Mouse (Mus musculus): ENCODE measurements around the gene Mapk12. TPM values are rescaled to one million over a fixed set of nuclear protein-coding genes. Genes with fewer than 3 reads are reported as not detected.

Mapk12 gene
- total RNA-seq, 2 experiments from 2014 or later = 0.65 TPM; not detected in 1

DNA sequence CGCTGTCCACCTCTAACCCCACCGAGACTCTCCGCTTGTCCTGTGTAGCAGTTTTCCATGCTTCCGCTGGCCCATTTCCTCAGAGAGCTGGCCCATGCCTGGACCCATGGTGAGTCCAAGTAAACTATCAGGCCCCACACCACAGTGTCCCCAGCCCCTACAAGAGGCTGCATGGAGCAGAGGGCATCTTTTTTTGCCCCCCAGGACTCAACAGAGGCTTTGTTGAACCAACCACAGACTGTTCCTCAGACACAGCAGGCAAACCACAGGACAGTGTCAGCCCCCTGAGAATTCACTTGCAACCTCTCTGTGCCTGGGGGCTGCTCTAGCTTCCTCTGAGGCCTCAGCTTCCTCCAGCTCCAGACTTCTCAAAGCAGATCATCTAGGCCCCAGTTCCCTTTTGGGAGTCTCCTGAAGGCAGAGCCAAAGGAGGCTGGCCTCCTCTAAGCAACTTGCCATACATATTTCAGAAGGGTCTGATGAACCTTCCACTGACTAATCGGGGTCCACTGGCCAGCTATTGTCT is 31.1 kb upstream of the Mapk12 start:
- ATAC-seq (ENCODE audit: poor library complexity, severe bottlenecking) = no peak

DNA sequence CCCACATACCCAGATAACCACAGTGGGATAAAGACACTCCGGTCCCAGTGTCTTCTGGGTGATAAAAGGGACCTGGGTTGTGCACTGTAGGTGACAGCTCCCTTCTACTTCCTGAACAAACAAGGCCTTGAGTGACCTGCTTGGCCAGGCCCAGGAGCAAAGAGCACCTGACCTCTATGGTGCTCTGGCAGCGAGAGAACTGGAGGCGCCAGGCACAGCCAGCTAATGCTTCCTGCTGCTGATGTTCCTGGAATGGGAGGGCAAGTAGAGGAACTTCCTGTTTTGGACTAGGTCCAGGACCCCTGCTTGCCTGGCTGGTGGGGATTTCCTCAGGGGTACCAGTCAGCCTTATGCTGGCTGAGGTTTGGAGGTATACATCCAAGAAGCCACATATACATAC is 29.6 kb upstream of the Mapk12 start:
- ATAC-seq (ENCODE audit: poor library complexity, severe bottlenecking) = no peak

DNA sequence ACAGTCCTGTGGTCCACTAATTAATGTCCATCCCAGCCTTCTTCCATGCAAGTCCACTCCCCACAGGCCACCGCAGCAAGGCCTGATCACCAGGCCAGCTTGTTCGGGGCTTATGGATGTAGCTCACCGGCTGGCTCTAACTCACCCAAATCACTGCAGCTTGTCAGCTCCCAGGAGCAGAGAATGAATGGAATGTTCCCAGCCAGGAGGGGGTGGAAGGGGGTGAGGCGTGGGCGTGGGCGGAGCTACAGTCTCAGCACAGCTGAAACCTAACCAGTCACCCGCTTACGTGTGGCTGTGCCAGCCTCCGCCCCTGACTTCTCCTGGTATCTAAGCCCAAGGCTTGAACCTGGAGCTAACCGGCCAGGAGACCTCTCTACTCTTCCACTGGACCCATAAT is 28.9 kb upstream of the Mapk12 start:
- no peak for ATAC-seq (ENCODE audit: poor library complexity, severe bottlenecking)

DNA sequence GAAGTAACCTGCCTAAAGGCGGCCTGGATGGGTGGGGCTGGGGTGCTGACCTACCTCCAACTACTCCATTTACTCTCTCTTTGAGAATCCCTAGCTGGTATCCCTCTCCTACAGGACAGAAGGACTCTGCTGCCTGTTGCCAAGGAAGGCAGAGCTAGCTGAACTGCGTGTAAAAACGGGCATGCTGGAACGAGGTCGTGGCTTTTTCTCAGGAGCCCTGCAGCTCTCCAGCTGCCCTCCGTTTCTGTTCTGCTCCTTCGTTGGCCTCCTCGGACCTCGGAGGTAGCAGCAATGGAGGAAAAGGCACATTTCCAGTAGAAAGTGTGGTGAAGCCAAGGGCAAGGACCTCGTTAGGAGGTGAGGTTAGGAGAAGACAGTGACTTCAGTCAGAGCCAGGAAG is 28.4 kb upstream of the Mapk12 start:
- no peak for ATAC-seq (ENCODE audit: poor library complexity, severe bottlenecking)

DNA sequence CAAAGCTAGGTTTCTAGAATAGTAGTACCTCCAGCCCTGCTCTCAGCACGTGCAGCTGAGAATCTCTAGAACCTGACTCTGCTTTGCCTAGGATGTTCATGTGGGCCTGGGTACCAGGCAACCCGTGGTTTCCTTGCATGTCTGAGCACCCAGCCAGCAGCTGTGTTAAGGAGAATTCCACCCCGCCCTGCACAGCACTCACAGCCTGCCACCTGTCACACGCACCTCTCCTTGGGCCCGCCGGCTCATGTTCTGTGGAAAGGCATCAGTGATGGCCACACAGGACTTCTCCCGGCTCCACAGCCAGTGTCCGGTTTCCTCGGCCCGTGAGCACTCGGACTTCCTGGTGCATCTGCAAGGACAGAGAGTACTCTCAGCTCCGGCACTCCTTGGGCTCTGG is 25.0 kb upstream of the Mapk12 start:
- ATAC-seq (ENCODE audit: poor library complexity, severe bottlenecking) = no peak

DNA sequence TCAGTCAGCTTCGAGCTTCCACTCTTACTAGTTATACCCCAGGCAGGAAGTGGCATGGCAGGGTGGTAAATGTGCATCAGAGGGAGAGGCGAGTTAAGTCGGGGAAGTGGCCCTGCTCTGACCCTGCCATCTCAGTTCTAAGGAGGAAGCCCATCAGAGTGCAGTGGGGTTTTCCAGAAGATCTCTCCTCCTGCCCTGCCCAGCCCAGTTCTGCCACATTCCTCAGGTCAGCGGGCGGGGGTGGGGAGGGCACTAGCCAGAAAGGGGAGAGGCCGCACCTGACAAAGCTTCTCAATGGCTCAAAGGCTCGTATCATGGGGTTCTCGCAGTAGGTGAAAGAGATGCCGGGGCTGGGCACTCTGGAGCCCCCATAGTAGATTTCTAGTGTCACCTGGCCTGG is 20.9 kb upstream of the Mapk12 start:
- ATAC-seq (ENCODE audit: poor library complexity, severe bottlenecking) = no peak

DNA sequence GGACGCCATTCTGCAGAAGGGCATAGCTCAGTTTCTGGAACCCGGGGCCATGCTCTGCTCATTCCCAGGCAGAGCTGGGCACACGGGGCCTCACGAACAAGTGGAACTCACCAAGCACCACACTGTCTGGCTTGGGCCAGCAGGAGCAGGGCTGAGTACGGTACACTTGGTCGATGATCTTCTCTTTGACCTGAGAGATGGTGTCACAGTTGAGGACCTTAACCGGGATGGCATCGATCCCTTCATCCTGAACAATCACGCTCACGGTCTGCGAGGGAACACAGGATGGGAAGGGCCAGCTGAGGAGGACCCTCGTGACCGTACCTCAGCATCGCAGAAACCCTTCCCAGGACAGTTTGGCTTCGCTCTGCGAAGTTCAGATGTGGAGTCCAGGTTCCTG is 18.0 kb upstream of the Mapk12 start:
- no peak for ATAC-seq (ENCODE audit: poor library complexity, severe bottlenecking)

DNA sequence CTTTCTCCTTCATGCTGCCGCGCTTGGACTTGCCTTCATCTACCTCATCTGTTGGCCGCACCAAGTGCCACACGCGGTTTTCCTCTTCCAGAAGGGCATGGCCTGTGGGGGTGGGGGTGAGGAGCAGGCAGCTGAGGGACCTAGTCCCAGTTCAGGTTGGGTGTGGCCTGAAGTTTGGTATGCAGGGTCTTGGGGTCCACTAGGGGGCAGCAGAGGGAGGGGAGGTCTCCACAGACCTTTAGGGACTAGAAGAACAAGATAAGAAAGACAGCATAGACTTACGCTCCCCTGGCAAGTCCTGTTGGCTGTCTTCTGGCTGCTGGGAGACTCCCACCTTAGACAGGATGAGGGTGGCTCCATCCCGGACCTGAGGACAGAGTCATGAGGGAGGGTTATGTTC is 17.5 kb upstream of the Mapk12 start:
- peak; percentile 78 for ATAC-seq (ENCODE audit: poor library complexity, severe bottlenecking)

DNA sequence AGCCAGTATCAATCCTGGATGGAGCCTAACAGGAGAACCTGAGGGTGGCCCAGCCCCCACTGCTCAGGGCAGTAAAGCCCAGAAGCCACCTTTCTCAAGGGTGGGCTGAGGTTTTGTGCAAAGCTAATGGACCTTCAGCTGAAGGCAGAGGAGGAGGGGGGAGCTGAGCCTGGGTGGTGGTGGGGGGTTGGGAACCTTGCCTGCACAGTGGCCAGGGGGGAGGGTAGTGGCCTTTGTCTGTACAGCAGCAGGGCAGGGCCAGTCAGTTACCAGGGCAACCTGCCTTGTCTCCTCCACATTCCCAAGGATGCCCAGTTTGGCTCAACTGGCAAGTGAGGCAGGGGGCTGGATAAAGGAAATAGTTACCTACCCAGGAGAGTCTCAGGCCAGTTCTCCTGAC is 11.8 kb upstream of the Mapk12 start:
- ATAC-seq (ENCODE audit: poor library complexity, severe bottlenecking) = no peak

DNA sequence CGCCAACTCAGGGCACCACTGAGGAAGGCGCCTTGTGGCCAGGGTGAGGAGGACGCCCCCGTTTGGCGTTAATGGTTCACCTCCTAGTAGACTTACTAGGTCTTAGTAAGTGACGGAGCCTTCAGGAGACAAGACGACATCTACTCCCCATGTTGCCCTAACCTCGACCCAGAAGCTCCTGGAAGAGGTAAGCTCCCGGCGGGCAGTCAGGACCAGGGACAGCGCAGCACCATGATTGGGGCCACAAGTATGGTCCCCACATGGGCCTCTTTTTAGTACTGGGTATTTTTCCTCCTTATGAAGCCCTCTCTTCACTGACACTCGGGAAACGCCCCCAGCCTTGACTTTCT is 9.5 kb upstream of the Mapk12 start:
- ATAC-seq (ENCODE audit: poor library complexity, severe bottlenecking) = no peak

DNA sequence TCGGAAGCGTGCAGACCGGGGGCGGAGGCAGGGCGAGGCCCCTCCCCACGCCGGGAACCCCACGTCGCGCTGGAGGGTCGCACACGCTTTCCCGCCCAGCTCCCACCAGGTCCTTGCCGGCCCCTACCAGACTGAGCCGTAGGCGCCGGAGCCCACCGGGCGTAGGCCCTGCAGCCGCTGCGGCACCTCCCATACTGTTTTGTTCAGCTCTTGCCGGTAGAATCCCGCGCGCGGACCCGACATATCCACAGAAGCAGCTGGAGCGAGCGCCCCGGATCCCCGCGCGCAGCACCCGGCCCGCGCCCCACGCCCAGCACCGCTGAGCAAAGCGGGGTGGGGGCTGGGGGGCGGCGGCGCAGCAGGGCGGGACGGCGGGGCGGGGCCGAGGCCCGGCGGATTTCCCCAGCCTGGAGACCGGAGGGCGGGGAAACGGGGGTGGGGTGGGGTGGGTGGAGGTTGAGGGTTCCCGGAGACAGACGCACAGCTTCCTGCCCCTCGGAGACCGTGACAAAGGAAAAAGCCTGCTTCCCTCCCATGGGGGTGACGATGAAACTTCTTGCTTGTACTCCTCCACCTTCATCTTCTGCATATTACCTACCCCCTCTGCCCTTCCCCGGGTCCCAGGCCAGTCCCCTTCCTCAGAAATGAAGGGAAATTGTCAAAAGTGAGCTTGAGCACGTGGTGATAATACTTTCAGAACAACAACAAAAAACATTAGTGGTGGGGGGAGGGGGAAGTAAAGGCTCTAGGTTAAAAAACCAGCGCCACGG is 9.0 kb upstream of the Mapk12 start, which contains the start of gene Mapk11:
Gene Mapk11, minus strand, starts transcription at position 358 of the 770 bp plus-strand sequence.
- peak; percentile 40 for ATAC-seq (ENCODE audit: poor library complexity, severe bottlenecking)

DNA sequence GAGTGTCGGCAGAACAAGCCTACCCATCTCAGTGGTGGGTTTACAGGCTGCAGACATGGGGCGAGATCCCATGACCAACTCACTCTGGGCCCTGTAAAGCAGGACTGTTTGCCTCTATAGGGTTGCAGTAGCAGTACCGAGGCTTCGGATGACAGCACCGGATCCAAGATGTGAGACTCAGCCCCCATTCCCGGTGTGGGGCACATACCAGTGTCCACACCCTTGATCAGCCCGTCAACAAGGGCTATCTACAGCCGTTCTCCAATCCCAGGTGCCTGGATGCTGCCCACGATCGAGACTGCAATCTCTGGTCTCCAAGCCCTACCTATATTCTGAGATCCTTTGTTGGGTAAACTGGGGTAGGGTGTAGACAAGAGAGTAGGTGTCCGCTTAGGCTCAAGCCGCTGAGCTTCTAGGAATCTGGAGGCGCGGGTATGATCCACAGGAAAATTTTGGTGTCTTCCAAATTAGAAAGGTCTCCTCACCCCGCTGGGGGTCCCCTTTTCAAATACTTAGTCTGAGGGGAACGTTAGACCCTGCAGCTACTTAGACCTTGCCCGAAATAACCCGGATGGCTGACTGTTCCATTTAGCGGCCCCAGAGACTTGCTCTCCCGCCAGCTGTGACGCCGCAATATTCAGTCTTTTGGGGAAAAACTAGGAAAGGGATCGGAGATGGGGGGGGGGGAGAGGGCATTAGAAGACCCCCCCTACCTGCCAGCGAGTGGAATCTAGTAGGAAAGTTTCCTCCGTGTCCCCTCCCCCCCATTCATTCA is 8.2 kb upstream of the Mapk12 start:
- no peak for ATAC-seq (ENCODE audit: poor library complexity, severe bottlenecking)

DNA sequence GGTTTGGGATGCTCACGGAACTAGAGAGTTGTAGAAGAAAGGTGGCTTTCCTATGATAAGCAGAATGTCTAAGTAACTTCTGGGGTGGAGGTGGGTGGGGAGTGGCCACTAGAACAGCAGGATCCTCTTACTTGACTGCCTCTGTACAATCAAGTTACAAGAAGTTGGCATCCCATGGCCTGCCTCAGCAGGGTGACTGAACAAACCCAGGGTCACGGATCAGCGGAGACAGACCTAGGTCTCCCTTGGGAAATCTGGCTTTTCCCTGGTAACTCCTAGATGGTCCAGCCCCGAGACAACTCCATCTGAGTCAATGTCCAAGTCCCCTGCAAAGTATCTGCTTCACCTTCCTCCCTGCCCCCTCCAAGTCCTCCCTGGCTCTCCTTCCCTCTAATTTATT is 7.4 kb upstream of the Mapk12 start:
- no peak for ATAC-seq (ENCODE audit: poor library complexity, severe bottlenecking)

DNA sequence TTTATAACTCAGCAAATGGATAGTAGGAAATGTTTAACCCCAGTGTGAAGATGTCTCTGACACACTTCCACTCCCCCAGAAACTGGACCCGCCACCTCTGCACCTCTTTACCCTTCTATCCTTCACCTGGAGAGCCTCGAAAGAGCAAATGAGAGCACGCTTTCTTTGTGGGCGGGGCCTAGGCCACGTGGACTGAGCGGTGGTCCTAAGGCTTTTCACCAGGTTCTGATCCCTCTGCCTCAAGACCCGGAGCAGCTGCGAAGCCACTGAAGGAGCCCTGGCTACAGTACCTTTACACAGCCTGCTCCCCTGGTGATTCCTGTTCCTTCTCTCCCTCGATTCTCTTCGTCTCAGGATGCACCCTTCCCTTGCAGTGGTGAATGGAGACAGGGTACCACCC is 7.0 kb upstream of the Mapk12 start:
- no peak for ATAC-seq (ENCODE audit: poor library complexity, severe bottlenecking)

DNA sequence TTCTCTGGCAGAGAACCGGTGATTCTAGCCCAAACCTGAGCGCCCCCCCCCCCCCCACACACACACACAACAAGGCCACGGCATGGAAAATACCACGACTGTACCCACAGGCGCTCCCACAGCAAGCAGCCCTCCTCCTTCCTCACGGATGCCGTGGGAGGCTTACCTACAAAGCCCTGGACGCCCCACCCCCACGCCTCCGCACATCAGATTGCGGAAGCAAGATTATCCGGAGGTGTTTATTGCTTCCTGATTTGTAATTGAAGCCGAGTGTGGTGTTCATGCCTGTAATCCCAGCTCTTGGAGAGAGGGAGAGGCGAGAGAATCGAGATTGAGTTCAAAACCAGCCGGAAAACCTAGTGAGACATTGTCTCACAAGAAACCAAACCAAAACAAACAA is 6.5 kb upstream of the Mapk12 start:
- ATAC-seq (ENCODE audit: poor library complexity, severe bottlenecking) = peak; percentile 64

DNA sequence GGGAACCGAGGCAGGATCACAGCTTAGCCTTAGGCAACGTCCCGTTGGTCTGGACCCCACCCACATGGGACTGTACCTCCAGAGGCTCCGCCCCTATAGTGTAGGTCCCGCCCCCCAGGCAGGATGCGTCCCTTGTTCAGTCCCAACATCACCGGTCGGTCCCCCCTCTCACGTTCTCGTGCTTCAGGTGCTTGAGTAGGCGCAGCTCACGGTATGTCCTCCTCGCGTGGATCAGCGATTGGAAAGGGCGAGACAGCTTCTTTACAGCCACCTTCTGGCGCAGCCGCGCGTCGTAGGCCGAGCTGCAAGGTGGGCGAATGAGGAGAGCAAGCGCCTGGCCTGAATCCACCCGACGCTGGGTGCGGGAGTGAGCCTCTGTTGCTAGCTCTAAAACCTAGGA is 6.0 kb upstream of the Mapk12 start:
- ATAC-seq (ENCODE audit: poor library complexity, severe bottlenecking) = no peak

DNA sequence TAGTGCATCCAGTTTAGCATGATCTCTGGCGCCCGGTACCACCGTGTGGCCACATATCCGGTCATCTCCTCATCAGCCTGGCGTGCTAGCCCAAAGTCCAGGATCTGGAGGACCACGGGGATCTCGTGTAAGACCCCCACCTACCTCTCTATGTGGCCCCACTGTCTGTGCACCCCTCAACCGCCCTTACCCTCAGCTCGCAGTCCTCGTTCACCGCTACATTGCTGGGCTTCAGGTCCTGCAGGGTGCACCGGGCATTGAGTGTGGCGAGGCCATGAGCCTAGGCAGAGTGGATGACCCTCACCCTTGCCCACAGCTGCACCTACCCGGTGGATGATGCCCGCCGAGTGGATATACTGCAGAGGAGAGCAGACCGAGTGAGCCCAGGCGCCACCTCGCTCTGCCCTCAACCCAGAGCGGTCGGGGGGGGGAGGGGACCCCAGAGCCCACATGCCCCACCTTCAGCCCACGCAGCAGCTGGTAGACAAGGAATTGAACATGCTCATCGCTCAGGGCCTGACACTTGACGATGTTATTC is 5.4 kb upstream of the Mapk12 start:
- no peak for ATAC-seq (ENCODE audit: poor library complexity, severe bottlenecking)

DNA sequence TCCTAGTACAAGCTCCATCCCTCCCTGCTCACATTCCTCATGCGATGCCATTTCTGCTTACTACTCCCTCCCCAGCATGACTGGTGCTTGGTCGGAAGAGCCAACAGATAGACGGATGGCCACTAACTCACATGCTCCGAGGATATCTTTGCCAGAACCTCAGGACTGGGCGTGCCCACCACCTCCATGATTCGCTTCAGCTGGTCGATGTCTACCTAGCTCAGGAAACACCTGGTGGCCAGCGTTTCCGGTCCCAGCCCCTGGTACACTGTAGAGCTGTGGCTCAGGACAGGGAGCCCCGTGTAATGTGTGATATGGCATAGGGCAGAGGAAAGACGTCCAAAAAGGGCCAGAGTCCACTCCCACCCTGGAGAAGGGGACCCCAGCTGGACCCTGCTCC is 4.5 kb upstream of the Mapk12 start:
- ATAC-seq (ENCODE audit: poor library complexity, severe bottlenecking) = no peak

DNA sequence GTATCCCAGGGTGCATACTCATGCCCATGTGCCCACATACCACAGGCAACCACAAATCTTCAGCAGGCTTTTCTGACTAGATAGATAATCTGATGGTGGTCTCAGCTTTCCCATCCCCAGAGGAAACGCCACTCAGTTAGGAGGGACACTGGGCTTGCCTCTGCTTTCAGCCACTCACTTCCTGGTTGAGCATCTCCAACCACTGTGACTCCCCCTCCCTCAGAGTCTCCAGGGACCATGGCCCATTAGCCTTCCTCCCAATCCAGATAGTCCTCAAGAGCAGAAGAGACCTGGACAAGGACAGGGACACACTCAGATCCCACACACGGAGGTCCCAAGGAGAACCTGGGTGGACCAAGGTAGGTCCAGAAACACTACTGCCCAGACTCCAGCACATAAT is 2.6 kb upstream of the Mapk12 start:
- no peak for ATAC-seq (ENCODE audit: poor library complexity, severe bottlenecking)

DNA sequence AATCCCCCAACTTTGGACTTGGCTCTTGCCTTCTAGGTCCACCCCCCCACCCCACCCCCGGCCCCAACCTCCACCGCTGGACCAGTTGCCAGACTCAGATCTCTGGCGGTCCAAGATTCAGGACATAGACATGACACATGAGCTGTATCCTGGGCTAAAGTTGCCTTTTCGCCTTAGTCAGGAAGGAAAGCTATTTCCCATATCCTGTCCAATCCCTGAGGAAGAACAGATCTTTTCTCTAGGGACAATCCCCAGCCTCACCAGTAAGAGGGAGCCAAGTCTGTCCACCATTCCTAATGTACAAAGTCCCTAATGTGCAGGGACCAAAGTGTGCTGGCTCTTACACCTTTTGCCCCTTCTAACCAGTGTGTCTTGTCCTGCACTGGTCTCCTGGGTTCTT is 1.4 kb upstream of the Mapk12 start:
- no peak for ATAC-seq (ENCODE audit: poor library complexity, severe bottlenecking)

DNA sequence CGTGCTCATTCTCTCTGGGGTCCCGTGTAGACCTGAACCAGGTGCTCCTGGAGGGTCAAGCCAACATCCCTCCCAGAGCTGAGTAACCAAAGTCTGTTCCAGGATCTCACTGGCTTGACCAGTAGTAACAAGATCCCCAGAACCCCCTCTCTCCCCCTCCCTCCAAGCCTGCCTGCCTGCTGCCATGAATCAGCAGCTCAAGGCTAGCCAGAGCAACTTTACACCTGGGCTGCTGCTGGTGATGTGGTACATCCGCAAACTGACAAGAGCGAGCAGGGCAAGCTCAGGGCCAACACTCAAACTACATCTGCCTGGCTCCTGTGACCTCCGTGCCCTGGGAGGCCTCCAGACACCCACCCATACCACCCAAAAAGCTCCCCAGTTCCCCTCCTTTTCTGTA is 940 bp upstream of the Mapk12 start:
- no peak for ATAC-seq (ENCODE audit: poor library complexity, severe bottlenecking)

Data from megakaryocyte, adult 5-6 weeks (primary cell).